Mouse (Mus musculus): ENCODE measurements around the gene Prdm8. TPM values are rescaled to one million over a fixed set of nuclear protein-coding genes. Genes with fewer than 3 reads are reported as not detected.

The Prdm8 gene
- not detected in 2 replicates for polyA plus RNA-seq (2015; fragmentation: Nextera tagmentation; extraction: Ambion mirVana)

DNA sequence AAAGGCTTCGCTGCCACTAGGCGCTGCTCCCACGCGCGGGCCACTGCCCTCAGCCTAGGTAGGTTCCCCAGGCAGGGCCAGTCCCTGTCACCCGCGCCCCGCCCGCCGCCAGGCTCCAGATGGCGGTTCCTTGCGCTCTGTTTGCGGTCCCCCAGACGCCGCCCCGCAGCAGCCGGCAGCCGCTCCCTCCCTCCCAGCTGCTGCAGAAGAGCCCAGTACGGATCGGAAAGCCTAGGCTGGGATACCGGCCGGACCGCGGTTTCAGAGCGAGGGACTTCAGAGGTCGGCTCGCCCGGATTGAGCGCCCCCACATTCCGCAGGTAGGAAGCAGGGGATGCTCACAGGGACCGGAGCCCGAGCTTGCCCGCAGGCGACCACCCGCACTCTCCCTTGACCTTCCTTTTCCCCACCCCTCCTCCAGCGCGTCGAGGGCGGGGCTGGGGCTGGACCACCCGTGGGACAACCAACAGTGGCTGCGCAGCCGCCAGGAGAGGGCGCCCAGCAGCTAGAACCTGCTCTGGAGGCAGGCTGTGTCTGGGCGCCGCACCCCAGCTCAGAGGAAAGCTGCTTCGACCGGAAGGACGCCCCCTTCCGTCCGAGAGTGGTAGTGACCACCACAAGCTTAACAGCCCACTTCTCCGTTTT is at the start of gene Prdm8:
Prdm8 (plus strand) TSS at position 19 of the 645 bp plus-strand sequence.
- Histone ChIP-seq H3K4me1 (replicated peaks) (no peaks in the 10 kb centered on the region), H3K4me3 (replicated peaks) (peak within 1 kb of the TSS; percentile 37), H3K9ac (no peak within 1 kb of the TSS), H3K36me3 (replicated peaks) (no peaks in the 10 kb centered on the region), H3K9me3 (replicated peaks) (no peaks in the 10 kb centered on the region), H3K27me3 (peaks cover 71% of the 10 kb centered on the region), H3K4me2 (peak within 1 kb of the TSS; percentile 59), H3K27ac (replicated peaks) (no peak within 1 kb of the TSS)
- WGBS (ENCODE audit: insufficient replicate concordance): under 1% methylated on average over 51 of the region's 51 CpGs
- peak; percentile 61 for ATAC-seq (ENCODE audit: insufficient read depth)

GRCm38 (mm10) chr5:98127074-98127473 is 39.9 kb upstream of the Prdm8 start:
- Histone ChIP-seq H3K4me2 (no peak overlapping the region), H3K4me1 (replicated peaks) (no peaks in the 10 kb centered on the region), H3K9me3 (replicated peaks) (no peaks in the 10 kb centered on the region), H3K9ac (no peak overlapping the region), H3K36me3 (replicated peaks) (no peaks in the 10 kb centered on the region), H3K27ac (replicated peaks) (no peak overlapping the region), H3K4me3 (replicated peaks) (no peak overlapping the region), H3K27me3 (no peaks in the 10 kb centered on the region)
- 55% methylated on average over 3 of the region's 3 CpGs for WGBS (ENCODE audit: insufficient replicate concordance)
- no peak for ATAC-seq (ENCODE audit: insufficient read depth)

GRCm38 (mm10) chr5:98138545-98139296 is 28.3 kb upstream of the Prdm8 start:
- Histone ChIP-seq H3K4me1 (replicated peaks) (no peaks in the 10 kb centered on the region), H3K27me3 (no peaks in the 10 kb centered on the region), H3K9me3 (replicated peaks) (no peaks in the 10 kb centered on the region), H3K9ac (no peak overlapping the region), H3K4me3 (replicated peaks) (no peak overlapping the region), H3K36me3 (replicated peaks) (no peaks in the 10 kb centered on the region), H3K4me2 (no peak overlapping the region), H3K27ac (replicated peaks) (no peak overlapping the region)
- WGBS (ENCODE audit: insufficient replicate concordance): 60% methylated on average over 14 of the region's 14 CpGs
- no peak for ATAC-seq (ENCODE audit: insufficient read depth)

GRCm38 (mm10) chr5:98139297-98139660 is 27.7 kb upstream of the Prdm8 start:
- no peaks in the 10 kb centered on the region for H3K4me1 ChIP-seq (replicated peaks)
- no peaks in the 10 kb centered on the region for H3K27me3 ChIP-seq
- 65% methylated on average over 3 of the region's 3 CpGs for WGBS (ENCODE audit: insufficient replicate concordance)
- no peak overlapping the region for H3K4me2 ChIP-seq
- H3K9me3 ChIP-seq (replicated peaks): no peaks in the 10 kb centered on the region
- no peak overlapping the region for H3K27ac ChIP-seq (replicated peaks)
- ATAC-seq (ENCODE audit: insufficient read depth): no peak
- H3K4me3 ChIP-seq (replicated peaks): no peak overlapping the region
- H3K36me3 ChIP-seq (replicated peaks): no peaks in the 10 kb centered on the region
- H3K9ac ChIP-seq: no peak overlapping the region

DNA sequence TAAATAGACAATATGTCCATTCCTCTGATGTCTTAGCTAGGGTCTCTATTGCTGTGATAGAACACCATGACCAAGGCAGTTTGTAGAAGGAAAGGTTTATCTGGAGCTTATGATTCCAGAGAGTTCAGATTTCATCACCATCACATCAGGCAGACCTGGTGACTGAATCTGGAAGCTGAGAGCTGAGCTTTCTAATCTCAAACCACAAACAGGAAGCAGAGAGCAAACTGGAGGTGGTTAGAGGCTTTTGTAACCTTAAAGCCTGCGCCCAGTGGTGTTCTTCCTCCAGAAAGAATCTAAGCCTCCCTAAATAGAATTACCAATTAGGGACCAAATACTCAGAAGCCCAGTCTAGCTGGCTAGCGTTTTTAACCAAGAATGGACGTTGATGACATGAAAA is 20.1 kb upstream of the Prdm8 start:
- H3K9ac ChIP-seq: no peak overlapping the region
- ATAC-seq (ENCODE audit: insufficient read depth): no peak
- 12% methylated on average over 3 of the region's 3 CpGs for WGBS (ENCODE audit: insufficient replicate concordance)
- H3K27ac ChIP-seq (replicated peaks): no peak overlapping the region
- no peaks in the 10 kb centered on the region for H3K36me3 ChIP-seq (replicated peaks)
- H3K4me2 ChIP-seq: no peak overlapping the region
- H3K4me3 ChIP-seq (replicated peaks): no peak overlapping the region
- H3K9me3 ChIP-seq (replicated peaks): no peaks in the 10 kb centered on the region
- no peaks in the 10 kb centered on the region for H3K27me3 ChIP-seq
- H3K4me1 ChIP-seq (replicated peaks): no peaks in the 10 kb centered on the region

DNA sequence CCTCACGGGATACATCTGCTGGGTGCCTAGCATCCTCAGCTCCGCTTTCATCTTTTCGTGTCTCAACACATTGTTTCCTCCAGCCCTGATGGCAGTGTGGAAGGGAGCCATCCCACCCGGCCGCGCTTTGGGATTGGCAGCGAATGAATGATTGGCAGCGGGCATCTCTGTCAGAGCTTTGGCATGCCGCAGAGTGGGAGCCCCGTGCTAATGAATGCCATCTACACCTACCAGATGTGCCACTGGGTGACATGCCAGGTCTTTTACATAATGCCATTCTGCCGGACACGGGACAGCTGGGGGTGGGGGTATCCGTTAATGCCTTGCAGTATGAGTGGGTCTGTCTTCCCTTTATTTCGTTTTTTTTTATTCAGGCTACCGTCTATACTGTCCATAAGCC is 882 bp upstream of the Prdm8 start:
- H3K27me3 ChIP-seq: peaks cover 59% of the 10 kb centered on the region
- H3K9ac ChIP-seq: no peak overlapping the region
- no peak for ATAC-seq (ENCODE audit: insufficient read depth)
- no peak overlapping the region for H3K27ac ChIP-seq (replicated peaks)
- no peak overlapping the region for H3K4me3 ChIP-seq (replicated peaks)
- no peaks in the 10 kb centered on the region for H3K9me3 ChIP-seq (replicated peaks)
- 5% methylated on average over 15 of the region's 15 CpGs for WGBS (ENCODE audit: insufficient replicate concordance)
- no peaks in the 10 kb centered on the region for H3K4me1 ChIP-seq (replicated peaks)
- H3K4me2 ChIP-seq: no peak overlapping the region
- H3K36me3 ChIP-seq (replicated peaks): no peaks in the 10 kb centered on the region

DNA sequence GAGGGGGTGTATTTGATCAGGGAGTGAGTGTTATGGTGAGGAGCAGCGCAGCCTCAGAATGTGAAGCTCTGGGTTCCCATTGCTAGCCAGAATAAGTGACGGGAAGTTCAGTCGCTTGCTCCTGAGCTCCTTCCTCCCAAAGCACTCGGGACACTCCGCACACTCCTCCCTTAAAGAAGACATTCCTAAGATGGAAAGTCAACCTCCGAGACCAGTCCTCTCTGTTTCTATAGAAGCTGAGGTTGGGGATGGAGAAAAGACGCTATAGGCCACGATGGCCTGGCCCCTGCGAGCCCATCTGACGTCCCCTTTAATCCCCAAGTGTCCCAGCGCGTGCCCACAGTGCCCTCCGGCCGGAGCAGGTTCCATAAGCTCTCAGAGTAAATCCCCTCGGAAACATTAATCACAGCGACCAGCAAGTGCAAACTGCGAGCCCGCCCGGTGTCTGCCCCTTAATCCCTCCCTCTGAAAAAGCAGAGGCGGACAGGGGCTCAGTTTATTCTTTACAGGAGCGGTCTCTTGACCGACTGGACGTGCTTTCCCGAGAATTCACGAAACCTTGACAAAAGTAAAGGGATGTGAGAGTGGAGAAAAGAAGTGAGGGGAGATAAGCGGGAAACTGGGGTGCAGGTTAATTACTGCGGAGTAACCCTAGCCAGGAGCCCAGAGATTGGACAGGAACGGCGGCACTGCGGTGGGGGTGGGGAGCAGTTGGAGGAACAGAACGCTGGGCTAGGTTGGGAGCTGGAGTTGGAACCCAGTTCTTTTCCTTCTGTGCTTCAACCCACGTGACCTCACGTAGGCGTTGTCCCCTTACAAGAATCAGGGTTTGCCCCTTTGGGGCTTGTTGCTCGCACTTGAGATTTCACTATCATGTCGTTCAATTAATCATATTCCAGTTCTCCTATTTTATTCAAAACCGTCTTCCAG is 1.6 kb downstream of the Prdm8 start:
- Histone ChIP-seq H3K9me3 (replicated peaks) (no peaks in the 10 kb centered on the region), H3K4me1 (replicated peaks) (no peaks in the 10 kb centered on the region), H3K4me3 (replicated peaks) (no peak overlapping the region), H3K9ac (no peak overlapping the region), H3K36me3 (replicated peaks) (no peaks in the 10 kb centered on the region), H3K4me2 (0 out of 2 replicates have a peak overlapping the region, but pooled peaks have one; percentile 59), H3K27ac (replicated peaks) (no peak overlapping the region), H3K27me3 (peaks cover 84% of the 10 kb centered on the region)
- 1% methylated on average over 37 of the region's 37 CpGs for WGBS (ENCODE audit: insufficient replicate concordance)
- ATAC-seq (ENCODE audit: insufficient read depth): no peak

- no peak for ATAC-seq (ENCODE audit: insufficient read depth)
- H3K4me3 ChIP-seq (replicated peaks): no peak overlapping the region
- H3K27ac ChIP-seq (replicated peaks): no peak overlapping the region
- H3K9ac ChIP-seq: no peak overlapping the region
- H3K36me3 ChIP-seq (replicated peaks): no peaks in the 10 kb centered on the region
- no peaks in the 10 kb centered on the region for H3K9me3 ChIP-seq (replicated peaks)
- peaks cover 85% of the 10 kb centered on the region for H3K27me3 ChIP-seq
- H3K4me1 ChIP-seq (replicated peaks): no peaks in the 10 kb centered on the region
- H3K4me2 ChIP-seq: no peak overlapping the region
- WGBS (ENCODE audit: insufficient replicate concordance): 2% methylated on average over 30 of the region's 30 CpGs
Observed at GRCm38 (mm10) chr5:98169376-98170351, 2.7 kb downstream of the Prdm8 start.

GRCm38 (mm10) chr5:98171651-98172230 is 4.7 kb downstream of the Prdm8 start:
- Histone ChIP-seq H3K27me3 (peaks cover 79% of the 10 kb centered on the region), H3K36me3 (replicated peaks) (no peaks in the 10 kb centered on the region), H3K4me3 (replicated peaks) (no peak overlapping the region), H3K4me1 (replicated peaks) (no peaks in the 10 kb centered on the region), H3K27ac (replicated peaks) (no peak overlapping the region), H3K4me2 (no peak overlapping the region), H3K9me3 (replicated peaks) (no peaks in the 10 kb centered on the region), H3K9ac (no peak overlapping the region)
- no peak for ATAC-seq (ENCODE audit: insufficient read depth)
- WGBS (ENCODE audit: insufficient replicate concordance): 5% methylated on average over 9 of the region's 9 CpGs
